Mouse (Mus musculus) frontal cortex, postnatal 25 days (tissue): ENCODE results near the gene Zcchc12.

Experiments
- DNase-seq, 2 experiments: peaks; one replicate each; pipeline ENCODE4 v3.0.0; 2022; ENCODE audit warnings: low spot score in 2 of 2

Gene Zcchc12

GRCm38 (mm10) chrX:36195736-36196525 lies at the start of gene Zcchc12:
TSS of gene Zcchc12 (plus strand) at chrX:36195904.
- DNase-seq: peak in 1 of 2 experiments; percentile 9

DNA sequence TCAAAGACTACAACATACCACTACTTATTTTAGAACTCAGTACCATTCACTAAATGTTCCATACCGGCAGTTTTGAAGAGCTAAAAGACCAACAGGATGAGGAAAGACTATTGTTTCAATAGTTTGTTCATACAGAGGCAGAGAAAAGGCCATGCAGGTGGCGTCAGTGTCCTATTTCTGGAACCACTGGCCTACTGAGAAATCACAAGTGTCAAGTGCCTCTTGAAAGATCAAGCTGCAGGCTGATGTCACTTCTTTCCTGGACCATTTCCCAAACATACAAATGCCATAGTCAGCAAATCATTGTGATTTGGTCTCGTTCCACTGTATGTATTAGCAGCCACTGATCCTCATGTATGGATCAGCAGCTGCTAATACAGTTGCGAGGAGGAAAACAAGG lies 49.0 kb upstream of the Zcchc12 start:
- DNase-seq: no peak

DNA sequence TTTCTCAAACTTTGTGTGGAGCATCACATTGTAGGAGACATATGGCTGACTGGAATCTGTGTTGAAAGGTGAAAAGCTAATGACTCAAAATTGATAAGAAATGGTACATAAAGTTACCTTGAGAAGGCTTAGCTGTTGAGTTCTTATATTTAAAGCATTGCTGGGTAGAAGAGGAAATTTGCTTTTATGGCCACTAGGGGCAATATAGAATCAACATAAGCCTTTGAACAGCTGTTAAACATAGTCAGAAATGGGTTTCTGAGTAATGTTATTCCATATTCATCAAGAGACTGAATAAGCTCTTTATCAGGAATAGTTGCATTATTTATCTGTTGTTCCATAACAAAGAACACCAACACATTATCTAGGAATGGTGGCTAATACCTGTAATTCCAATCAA lies 45.6 kb upstream of the Zcchc12 start:
- no peak for DNase-seq

- DNase-seq: no peak
Measured at GRCm38 (mm10) chrX:36156677-36157076, 39.0 kb upstream of the Zcchc12 start.

DNA sequence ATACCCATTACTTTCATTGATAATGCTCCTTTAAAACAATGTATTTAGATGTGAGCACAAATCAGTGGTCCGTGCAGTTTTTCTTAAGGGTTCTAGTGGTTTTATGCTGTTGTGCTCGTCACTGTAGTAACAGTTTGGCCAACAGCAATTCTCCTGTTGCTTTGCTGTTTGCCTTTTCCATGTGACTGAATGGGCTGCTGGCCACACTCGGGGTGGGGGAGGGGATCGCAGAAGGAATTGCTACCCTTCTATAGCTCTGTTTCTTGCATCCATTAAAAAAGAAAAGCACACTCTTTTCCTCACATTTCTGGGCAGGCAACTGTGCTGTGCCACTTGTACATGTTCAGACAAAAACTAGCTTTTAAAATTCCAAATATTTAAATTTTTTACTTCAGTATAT lies 34.1 kb upstream of the Zcchc12 start:
- DNase-seq: no peak

DNA sequence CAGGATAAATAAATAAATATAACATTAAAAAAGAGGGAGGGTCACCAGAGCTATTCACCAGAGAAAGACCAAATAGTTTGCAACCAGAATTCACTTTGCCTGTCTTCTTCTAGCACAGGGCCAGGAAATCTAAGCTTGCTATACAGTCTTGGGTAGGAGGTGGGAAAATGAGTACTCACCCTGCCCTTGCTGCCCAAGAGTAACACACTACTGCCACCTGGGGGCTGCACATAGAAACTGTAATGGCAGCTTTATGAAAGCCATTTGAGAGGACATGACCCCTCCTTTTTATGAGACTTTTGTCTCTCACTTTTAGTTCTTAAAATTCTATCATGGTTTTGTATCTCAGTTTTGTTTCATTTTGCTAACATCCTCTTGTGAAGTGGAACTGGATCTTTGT lies 12.1 kb upstream of the Zcchc12 start:
- peak in 1 of 2 experiments; percentile 32 for DNase-seq

DNA sequence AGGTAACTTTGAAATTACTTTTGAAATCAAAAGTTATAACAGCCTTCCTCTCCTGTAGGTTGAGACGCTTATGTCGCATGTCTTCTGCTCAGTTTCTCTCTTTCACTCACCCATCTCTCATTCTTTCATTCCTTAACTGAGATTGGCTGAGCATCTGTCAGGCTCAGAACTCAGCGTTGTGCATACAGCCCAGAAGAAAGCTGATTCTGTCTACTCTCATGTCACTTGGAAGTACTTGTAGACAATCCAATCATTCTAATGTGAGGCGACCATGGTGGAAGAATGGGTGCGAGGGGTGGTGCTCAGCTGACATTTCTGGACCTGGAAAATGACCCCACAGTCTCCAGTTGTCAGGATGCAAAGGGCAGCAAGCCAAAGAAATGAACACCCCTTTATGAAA lies 9.7 kb upstream of the Zcchc12 start:
- DNase-seq: no peak

- no peak for DNase-seq
Measured at GRCm38 (mm10) chrX:36186443-36186842, 9.3 kb upstream of the Zcchc12 start.

- no peak for DNase-seq
Measured at GRCm38 (mm10) chrX:36193951-36194350, 1.8 kb upstream of the Zcchc12 start.

DNA sequence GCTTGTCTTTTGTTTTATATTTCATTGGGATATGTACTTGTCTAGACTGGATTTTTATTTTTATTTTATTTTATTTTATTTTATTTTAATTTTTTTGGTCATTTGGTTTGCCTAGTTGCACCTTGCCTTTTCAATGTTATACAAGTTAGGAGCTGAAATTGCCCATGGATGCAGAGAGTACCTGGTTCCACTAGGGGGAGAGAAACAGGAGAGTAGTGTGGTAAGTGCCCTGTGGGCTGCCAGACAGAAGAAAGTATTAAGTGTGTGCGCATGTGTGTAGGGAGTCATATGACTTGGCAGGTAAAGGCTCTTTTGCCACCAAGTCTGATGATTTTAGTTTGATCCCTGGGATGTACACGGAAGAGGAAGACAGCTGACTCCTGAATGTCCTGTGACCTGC lies 13.8 kb downstream of the Zcchc12 start:
- DNase-seq: no peak

DNA sequence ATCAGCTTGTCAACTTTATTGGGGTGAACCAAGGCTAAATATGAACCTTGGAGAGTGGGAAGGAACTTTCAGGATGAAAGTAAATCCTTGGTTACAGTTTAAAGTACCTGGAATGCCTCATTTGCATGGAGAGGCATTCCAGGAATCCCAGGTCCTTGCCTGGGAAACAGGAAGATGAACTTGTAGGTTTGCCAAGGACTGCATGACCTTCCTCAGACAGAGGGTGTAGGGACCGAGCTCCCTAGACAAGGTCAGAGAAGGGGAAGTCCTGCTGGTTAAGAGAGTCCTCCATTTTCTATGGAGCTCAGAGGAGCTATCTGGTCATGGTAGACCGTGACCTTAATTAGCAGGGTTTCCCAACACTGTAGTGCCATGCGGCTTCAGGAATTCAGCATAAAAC lies 15.5 kb downstream of the Zcchc12 start:
- DNase-seq: no peak

- DNase-seq: no peak
Measured at GRCm38 (mm10) chrX:36221366-36221765, 25.7 kb downstream of the Zcchc12 start.

GRCm38 (mm10) chrX:36225777-36226176 lies 30.1 kb downstream of the Zcchc12 start:
- DNase-seq: peak; percentile 65 to 77

DNA sequence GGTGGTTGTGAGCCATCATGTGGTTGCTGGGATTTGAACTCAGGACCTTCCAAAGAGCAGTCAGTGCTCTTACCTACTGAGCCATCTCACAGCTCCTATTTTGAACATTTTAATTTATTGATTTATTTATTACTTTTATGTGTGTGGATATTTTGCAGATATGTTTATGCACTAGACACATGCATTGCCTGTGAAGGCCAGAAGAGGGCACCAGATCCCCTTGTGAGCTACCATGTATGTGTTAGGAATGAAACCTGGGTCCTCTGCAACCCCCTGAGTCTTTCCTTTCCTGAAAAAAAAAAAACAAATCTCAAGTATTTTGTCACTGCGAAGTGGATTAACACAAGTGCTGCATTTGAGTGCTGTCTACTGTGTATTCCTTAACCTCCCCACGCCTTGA lies 30.9 kb downstream of the Zcchc12 start:
- peak; percentile 29 to 38 for DNase-seq

GRCm38 (mm10) chrX:36228861-36229260 lies 33.2 kb downstream of the Zcchc12 start:
- DNase-seq: no peak

DNA sequence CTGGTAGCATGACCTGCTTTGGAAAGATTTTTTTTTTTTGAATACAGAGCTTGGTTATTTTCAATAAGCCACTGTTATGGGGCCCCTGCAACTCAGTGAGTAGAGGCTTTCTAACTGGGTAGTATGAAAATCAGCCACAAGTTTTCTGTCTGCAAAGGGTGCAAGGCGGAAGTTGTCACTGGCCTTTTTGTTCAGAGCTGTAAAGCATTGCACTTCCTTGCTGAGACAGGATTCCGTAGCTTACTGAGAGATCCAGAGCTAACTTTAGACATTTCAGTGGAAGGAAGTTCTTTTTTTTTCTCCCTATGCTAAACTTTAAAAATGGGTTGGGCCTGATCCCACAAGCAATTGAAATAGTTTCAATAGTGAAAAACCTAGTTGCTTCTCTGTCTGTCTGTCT lies 33.6 kb downstream of the Zcchc12 start:
- DNase-seq: no peak

- DNase-seq: no peak
Measured at GRCm38 (mm10) chrX:36235652-36236051, 39.9 kb downstream of the Zcchc12 start.
